Mouse (Mus musculus) embryonic facial prominence, embryonic 12.5 days (tissue): Measurements from ENCODE around the gene Pou2f1. TPM values are rescaled to one million over a fixed set of nuclear protein-coding genes. Genes with fewer than 3 reads are reported as not detected.

Experiments used
- ATAC-seq: fragments of 200-750 bp; cut with Nextera tagmentation; 2 replicates; pipeline ENCODE4 v1.8.0; 2017; ENCODE audit not compliant: insufficient number of reproducible peaks, insufficient read depth, low FRiP score, low TSS enrichment
- H3K27ac ChIP-seq: fragments of 300-500 bp; sonication (generic); 2 replicates; pipeline ENCODE4 v1.5.1; 2016; ENCODE audit warnings: mild to moderate bottlenecking
- H3K27me3 ChIP-seq: fragments of 300-500 bp; sonication (generic); 2 replicates; pipeline ENCODE4 v1.6.1; 2016; ENCODE audit warnings: mild to moderate bottlenecking, moderate library complexity
- H3K36me3 ChIP-seq: fragments of 300-500 bp; sonication (generic); 2 replicates; pipeline ENCODE4 v1.6.1; 2016; ENCODE audit warnings: mild to moderate bottlenecking
- H3K4me1 ChIP-seq: fragments of 300-500 bp; sonication (generic); 2 replicates; pipeline ENCODE4 v1.6.1; 2016
- H3K4me2 ChIP-seq: fragments of 300-500 bp; sonication (generic); replicated peaks from 2 replicates; pipeline ENCODE4 v1.6.1; 2016; ENCODE audit warnings: mild to moderate bottlenecking, moderate library complexity
- H3K4me3 ChIP-seq: fragments of 300-500 bp; sonication (generic); 2 replicates; pipeline ENCODE4 v1.5.1; 2016; ENCODE audit warnings: mild to moderate bottlenecking
- H3K9ac ChIP-seq: fragments of 300-500 bp; sonication (generic); 2 replicates; pipeline ENCODE4 v1.6.1; 2016; ENCODE audit warnings: mild to moderate bottlenecking, moderate library complexity
- H3K9me3 ChIP-seq: fragments of 300-500 bp; sonication (generic); 2 replicates; pipeline ENCODE4 v1.6.1; 2016; ENCODE audit warnings: mild to moderate bottlenecking, moderate library complexity
- WGBS: fragments of 180-500 bp; shearing (Covaris S2); methylation state at CpG from one replicate; pipeline ENCODE4 v1.1.7; 2016; 5-methylcytosine and 5-hydroxymethylcytosine counted together
- polyA plus RNA-seq: library from polyadenylated mRNA; unstranded; fragments of >200 nt; fragmentation: Nextera tagmentation; extraction: Ambion mirVana; gene quantifications from 2 replicates; pipeline ENCODE4 v1.2.1, GENCODE M21; 2016

Gene Pou2f1
- polyA plus RNA-seq, 1 experiment from 2014 or later: 17.0 TPM

DNA sequence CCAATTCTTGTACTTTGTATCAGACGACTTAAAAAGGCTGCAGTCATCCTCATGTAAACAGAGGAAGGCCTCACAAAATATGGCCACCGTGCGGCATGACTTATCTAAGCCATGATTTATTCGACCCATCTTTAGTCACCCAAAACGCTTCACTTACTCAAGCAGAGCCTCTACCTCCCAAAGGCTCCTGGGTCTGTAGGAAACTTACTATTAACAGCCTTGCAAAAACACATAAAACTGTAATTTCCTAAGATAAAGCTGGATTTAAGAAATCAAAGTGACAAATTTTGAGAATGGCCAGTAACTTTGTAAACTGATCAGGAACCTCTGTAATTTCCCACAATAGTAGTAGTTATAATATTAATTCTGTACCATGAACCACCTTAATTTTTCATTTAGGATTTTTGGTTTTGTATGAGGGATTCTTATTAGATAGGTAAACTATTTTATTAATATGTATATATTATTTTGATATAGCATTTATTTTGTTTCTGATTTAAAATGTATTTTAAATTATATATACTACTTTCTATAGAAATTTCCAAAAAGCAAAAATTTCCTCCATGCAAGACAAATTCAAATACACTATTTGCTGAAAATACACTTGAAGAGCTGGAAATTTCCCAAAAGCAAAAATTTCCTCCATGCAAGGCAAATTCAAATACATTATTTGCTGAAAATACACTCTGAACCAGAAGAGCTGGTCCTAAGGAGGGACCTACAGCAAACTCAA lies 68.4 kb downstream of the Pou2f1 start:
- no peak for ATAC-seq
- Histone ChIP-seq H3K27me3 (no peaks in the 10 kb centered on the region), H3K4me1 (no peaks in the 10 kb centered on the region), H3K4me2 (no peak overlapping the region), H3K9ac (no peak overlapping the region), H3K36me3 (no peaks in the 10 kb centered on the region), H3K27ac (no peak overlapping the region), H3K9me3 (no peaks in the 10 kb centered on the region), H3K4me3 (no peak overlapping the region)
- WGBS: 83% methylated on average over 5 of the region's 5 CpGs

DNA sequence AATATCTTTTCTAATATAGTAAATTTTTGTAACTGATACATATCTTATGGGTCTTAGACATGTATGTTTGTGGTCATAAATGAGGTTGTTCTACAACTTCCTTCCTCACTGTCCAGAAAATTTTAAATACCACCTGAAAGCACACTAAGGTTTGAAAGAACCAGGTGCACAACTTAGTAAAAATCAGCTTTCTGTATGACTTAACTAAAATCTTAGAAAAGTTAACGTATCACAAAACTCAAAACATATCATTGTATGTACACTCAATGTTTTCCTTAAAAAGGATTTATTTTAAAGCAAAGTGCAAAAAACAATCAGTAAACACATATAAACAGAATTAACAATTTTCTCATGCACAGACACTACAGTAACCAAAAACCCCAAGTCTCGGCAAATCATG lies 69.6 kb downstream of the Pou2f1 start:
- H3K4me1 ChIP-seq: no peaks in the 10 kb centered on the region
- H3K36me3 ChIP-seq: no peaks in the 10 kb centered on the region
- no peak overlapping the region for H3K4me3 ChIP-seq
- no peak for ATAC-seq
- no peaks in the 10 kb centered on the region for H3K9me3 ChIP-seq
- H3K4me2 ChIP-seq: no peak overlapping the region
- H3K27me3 ChIP-seq: no peaks in the 10 kb centered on the region
- WGBS: 85% methylated on average over 2 of the region's 2 CpGs
- no peak overlapping the region for H3K27ac ChIP-seq
- H3K9ac ChIP-seq: no peak overlapping the region

DNA sequence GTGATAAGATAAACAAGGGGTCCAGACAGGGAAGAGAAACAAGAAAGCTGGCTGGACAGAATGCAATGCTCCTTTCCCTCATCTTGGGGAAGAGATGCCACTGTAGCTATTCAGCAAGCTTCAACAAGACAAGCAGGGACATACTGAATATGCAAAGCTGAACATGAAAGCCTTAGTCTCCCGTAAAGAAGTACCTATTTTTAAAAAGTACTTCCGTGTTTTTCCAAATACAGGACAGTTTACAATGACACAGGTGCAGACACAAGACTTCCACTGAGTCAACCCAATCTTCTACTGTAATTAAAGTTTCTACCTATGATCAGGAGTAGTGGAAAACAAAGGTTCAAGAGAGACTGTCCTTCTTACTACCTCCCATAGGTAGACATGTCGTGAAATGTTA lies 72.0 kb downstream of the Pou2f1 start:
- H3K9me3 ChIP-seq: no peaks in the 10 kb centered on the region
- no peak overlapping the region for H3K4me2 ChIP-seq
- H3K27ac ChIP-seq: no peak overlapping the region
- no peaks in the 10 kb centered on the region for H3K36me3 ChIP-seq
- no peak for ATAC-seq
- no peaks in the 10 kb centered on the region for H3K27me3 ChIP-seq
- H3K4me3 ChIP-seq: no peak overlapping the region
- no peak overlapping the region for H3K9ac ChIP-seq
- 90% methylated on average over 3 of the region's 3 CpGs for WGBS
- H3K4me1 ChIP-seq: no peaks in the 10 kb centered on the region

DNA sequence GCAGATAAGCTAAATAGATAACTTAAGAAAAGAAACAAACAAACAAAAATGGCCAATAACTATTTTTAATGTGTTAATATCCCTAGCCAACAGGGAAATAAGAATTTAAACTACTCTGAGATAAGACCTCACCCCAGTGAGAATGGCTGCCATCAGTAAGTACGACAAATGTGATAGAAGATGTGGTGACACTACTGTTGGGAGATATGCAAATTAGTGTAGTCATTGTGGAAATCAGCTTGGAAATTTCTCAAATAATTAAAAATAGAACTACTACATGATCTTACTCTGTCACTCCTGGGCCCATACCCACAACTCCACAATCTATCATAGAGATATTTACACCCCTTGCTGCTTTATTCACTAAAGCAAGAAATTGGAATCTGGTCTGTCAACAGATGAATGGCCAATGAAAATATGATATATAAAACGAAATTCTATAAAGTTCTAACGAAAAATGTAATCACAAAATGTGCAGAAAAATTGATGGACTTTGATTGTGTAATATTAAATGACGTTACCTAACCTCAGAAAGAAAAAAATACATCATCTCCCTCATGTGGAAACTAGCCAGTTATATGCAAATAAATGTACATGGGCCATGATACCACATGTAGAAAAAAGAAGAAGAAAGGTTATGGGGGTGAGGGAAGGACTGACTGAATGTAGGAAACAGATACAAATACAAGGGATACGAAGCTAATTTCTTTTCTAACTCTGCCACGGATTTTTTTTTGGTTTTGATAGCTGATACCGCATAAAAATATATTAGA lies 74.8 kb downstream of the Pou2f1 start:
- Histone ChIP-seq H3K36me3 (no peaks in the 10 kb centered on the region), H3K9ac (no peak overlapping the region), H3K9me3 (no peaks in the 10 kb centered on the region), H3K4me3 (no peak overlapping the region), H3K4me2 (no peak overlapping the region), H3K4me1 (no peaks in the 10 kb centered on the region), H3K27ac (no peak overlapping the region), H3K27me3 (no peaks in the 10 kb centered on the region)
- 91% methylated on average over 7 of the region's 7 CpGs for WGBS
- no peak for ATAC-seq

DNA sequence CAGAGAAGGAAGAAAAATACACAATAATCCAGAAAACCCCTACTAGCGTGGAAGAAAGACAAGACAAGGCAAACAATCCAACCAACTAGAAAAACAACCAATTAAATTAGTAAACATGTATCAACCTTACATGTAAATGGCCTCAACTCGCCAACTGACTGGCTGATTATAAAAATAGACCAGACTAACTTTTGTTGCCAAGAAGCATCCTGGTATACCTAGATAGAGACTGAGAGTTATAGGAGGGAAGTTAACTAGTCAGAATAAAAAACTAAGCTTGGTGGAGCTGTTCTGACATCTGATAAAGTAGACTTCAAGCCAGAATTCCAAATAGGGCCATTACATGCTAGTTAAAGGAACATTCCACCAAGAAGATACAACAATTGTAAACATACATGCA lies 77.3 kb downstream of the Pou2f1 start:
- Histone ChIP-seq H3K9ac (no peak overlapping the region), H3K27me3 (no peaks in the 10 kb centered on the region), H3K9me3 (no peaks in the 10 kb centered on the region), H3K36me3 (no peaks in the 10 kb centered on the region), H3K4me1 (no peaks in the 10 kb centered on the region), H3K4me2 (no peak overlapping the region), H3K4me3 (no peak overlapping the region), H3K27ac (no peak overlapping the region)
- WGBS: 80% methylated on average over 2 of the region's 2 CpGs
- ATAC-seq: no peak

DNA sequence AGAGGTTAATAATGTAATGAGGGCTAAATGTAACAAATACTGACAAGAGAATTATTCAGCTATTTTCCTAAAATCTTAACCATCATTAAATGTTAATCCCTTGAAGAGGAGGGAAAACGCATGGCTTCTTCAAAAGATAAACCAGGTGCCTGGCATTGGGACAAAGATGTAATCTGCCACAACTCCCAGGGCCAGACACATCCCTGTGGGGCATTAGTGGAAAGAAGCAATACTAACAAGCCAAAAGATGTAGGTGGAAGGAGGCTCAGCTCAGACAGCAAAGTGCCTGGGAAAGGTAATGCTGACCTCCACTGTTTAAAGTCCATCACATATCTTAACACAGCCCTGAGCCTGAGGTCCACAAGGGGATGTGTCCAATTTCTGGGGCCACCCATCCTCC lies 80.0 kb downstream of the Pou2f1 start:
- no peak for ATAC-seq
- no peak overlapping the region for H3K4me3 ChIP-seq
- H3K27me3 ChIP-seq: no peaks in the 10 kb centered on the region
- H3K27ac ChIP-seq: no peak overlapping the region
- whole genome bisulfite sequencing: 81% methylated on average over 1 of the region's 1 CpGs
- H3K4me2 ChIP-seq: no peak overlapping the region
- no peaks in the 10 kb centered on the region for H3K36me3 ChIP-seq
- H3K9me3 ChIP-seq: no peaks in the 10 kb centered on the region
- H3K9ac ChIP-seq: no peak overlapping the region
- no peaks in the 10 kb centered on the region for H3K4me1 ChIP-seq

DNA sequence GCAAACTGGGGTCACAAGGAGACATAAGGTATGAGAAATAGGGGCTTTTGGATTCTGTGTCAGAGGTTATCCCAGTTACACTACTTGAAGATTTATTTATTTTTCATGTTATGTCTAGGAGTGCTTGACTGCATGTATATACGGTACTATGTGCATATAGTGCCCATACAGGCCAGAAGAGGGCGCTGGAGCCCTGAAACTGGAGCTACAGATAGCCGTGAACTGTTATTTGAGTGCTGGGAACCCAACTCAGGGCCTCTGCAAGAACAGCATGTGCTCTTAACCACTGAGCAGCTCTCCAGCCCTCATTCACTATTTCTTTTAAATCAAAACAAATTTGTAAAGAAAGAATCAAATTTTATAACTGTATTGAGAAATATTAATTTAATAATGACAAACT lies 81.5 kb downstream of the Pou2f1 start:
- H3K4me3 ChIP-seq: no peak overlapping the region
- no peaks in the 10 kb centered on the region for H3K27me3 ChIP-seq
- no peaks in the 10 kb centered on the region for H3K9me3 ChIP-seq
- no peak for ATAC-seq
- H3K9ac ChIP-seq: no peak overlapping the region
- H3K36me3 ChIP-seq: peaks cover 8% of the 10 kb centered on the region
- WGBS: 70% methylated on average over 3 of the region's 3 CpGs
- no peak overlapping the region for H3K27ac ChIP-seq
- no peak overlapping the region for H3K4me2 ChIP-seq
- H3K4me1 ChIP-seq: no peaks in the 10 kb centered on the region

DNA sequence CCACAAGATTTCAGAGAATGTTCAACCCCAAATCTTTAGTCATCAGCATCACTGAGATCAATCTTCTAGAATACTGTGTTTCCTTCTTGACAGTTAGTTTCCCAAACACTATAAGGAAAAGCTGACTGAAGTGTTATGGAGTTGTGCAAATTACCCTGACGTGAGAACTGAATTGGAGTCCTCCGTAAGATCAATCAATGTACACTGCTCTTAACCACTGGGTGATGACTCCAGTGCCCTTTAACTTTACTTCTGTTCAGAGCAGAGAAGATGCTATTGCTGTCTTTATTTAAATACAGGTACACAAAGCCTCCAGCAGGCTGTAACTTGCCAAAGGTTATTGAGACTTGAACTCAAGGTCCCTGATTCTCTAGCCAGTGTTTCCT lies 88.1 kb downstream of the Pou2f1 start:
- Histone ChIP-seq H3K4me3 (no peak overlapping the region), H3K27me3 (no peaks in the 10 kb centered on the region), H3K4me2 (no peak overlapping the region), H3K27ac (no peak overlapping the region), H3K36me3 (peaks cover 10% of the 10 kb centered on the region), H3K9ac (no peak overlapping the region), H3K9me3 (no peaks in the 10 kb centered on the region), H3K4me1 (no peaks in the 10 kb centered on the region)
- no peak for ATAC-seq
- 83% methylated on average over 2 of the region's 2 CpGs for WGBS

DNA sequence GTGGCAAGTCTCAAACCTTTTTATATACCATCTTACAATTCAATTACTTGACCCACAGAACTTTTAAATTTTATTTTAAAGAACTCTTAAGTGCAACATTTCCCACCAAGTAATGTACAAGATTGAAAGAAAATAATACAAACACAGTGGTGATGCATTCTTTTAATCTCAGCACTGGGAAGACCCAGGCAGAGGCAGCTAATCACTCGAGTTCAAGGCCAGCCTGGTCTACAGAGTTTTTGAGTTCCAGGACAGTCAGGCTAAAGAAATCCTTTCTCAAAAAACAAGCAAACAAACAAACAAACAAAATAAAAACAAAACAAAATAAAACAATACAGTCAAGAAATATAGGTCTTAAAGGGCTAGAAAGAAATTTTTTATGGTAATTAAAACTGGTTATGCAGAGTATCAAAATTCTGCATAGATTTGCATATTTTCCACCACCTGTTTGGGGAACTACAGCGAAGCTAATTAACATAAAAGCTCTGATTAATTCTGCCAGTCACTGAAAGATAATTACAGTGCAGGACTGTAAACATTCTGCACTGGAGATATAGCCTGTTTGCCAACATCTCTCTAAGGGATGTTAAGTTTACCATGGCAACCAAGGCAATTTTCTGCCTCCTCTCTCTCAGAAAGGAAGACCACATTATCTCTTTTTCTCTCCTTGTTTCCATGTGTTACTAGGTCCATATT lies 88.6 kb downstream of the Pou2f1 start:
- no peak overlapping the region for H3K4me2 ChIP-seq
- no peaks in the 10 kb centered on the region for H3K27me3 ChIP-seq
- H3K4me3 ChIP-seq: no peak overlapping the region
- WGBS: 80% methylated on average over 2 of the region's 2 CpGs
- H3K9me3 ChIP-seq: no peaks in the 10 kb centered on the region
- peaks cover 12% of the 10 kb centered on the region for H3K36me3 ChIP-seq
- no peak overlapping the region for H3K9ac ChIP-seq
- no peaks in the 10 kb centered on the region for H3K4me1 ChIP-seq
- no peak for ATAC-seq
- H3K27ac ChIP-seq: no peak overlapping the region

DNA sequence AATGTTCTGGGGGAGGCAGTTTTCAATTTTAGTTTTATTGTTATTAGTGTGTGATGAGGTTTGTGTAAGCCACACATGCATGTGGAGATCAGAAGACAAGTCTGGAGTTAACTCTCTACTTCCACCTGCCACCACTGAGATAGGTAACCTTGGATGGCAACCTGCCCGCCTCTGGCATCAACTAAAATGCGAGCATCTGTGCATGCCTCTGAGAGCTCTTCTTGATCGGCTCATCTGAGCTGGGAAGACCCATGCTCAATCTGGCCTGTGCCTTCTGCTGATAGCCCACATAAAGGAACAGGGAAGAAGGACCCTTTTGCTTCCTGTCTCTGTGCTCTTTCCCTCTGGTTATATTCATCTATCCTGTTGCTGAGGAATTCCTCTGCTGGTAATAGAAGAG lies 93.0 kb downstream of the Pou2f1 start:
- Histone ChIP-seq H3K9me3 (no peaks in the 10 kb centered on the region), H3K4me1 (no peaks in the 10 kb centered on the region), H3K27ac (no peak overlapping the region), H3K4me2 (no peak overlapping the region), H3K27me3 (no peaks in the 10 kb centered on the region), H3K4me3 (no peak overlapping the region), H3K36me3 (peaks cover 12% of the 10 kb centered on the region; the same call in 1 of the 2 replicates), H3K9ac (no peak overlapping the region)
- ATAC-seq: no peak
- WGBS: 86% methylated on average over 3 of the region's 3 CpGs

DNA sequence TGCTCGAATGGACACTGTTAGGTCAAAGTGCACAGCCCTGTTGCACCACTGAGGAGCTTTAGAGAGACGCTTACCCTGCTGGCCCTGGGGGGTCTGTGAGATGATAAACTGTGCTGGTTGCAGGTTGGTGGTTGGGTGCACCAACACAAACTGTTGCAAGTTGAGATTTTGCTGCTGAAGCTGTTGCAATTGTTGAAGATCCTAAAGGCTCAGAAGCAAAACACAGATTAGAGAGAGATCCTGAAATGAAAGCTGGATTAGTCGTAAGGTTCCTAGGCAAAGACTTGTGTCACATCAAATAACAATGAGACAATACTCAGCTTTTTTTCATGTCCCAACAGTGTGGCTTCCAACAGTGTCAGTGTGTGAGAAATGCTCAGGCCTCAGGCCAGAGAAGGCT lies 93.7 kb downstream of the Pou2f1 start:
- 75% methylated on average over 3 of the region's 3 CpGs for WGBS
- Histone ChIP-seq H3K9ac (no peak overlapping the region), H3K4me3 (no peak overlapping the region), H3K4me1 (no peaks in the 10 kb centered on the region), H3K9me3 (no peaks in the 10 kb centered on the region), H3K36me3 (peaks cover 12% of the 10 kb centered on the region; the same call in 1 of the 2 replicates), H3K27me3 (no peaks in the 10 kb centered on the region), H3K4me2 (no peak overlapping the region), H3K27ac (no peak overlapping the region)
- no peak for ATAC-seq

DNA sequence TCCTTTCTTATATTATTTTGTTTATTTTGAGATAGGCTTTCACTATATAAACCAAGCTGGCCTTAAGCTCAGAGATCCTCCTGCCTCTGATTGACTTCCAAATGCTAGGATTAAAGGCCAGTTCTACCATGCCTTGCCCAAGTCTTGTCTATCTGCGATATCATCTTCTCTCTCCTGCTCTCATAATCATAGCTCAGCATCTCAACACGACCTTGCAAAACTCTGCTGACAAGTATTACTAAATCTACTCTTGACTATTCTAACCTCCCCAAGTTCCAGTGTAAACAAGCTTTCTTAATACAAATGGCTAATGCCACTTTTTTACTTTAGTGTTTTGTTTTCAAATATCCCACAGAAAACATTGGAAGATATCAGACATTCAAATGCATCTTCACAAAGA lies 94.3 kb downstream of the Pou2f1 start:
- Histone ChIP-seq H3K4me1 (no peaks in the 10 kb centered on the region), H3K27me3 (no peaks in the 10 kb centered on the region), H3K27ac (no peak overlapping the region), H3K4me2 (no peak overlapping the region), H3K4me3 (no peak overlapping the region), H3K9ac (no peak overlapping the region), H3K9me3 (no peaks in the 10 kb centered on the region), H3K36me3 (peaks cover 12% of the 10 kb centered on the region; the same call in 1 of the 2 replicates)
- ATAC-seq: no peak
- WGBS: 92% methylated on average over 2 of the region's 2 CpGs
